Mouse (Mus musculus) kidney, adult 11 months (tissue): ENCODE results near the gene March6.

Source experiments
- DNase-seq: peaks from one replicate; pipeline ENCODE4 v3.0.0; 2022

The March6 gene

DNA sequence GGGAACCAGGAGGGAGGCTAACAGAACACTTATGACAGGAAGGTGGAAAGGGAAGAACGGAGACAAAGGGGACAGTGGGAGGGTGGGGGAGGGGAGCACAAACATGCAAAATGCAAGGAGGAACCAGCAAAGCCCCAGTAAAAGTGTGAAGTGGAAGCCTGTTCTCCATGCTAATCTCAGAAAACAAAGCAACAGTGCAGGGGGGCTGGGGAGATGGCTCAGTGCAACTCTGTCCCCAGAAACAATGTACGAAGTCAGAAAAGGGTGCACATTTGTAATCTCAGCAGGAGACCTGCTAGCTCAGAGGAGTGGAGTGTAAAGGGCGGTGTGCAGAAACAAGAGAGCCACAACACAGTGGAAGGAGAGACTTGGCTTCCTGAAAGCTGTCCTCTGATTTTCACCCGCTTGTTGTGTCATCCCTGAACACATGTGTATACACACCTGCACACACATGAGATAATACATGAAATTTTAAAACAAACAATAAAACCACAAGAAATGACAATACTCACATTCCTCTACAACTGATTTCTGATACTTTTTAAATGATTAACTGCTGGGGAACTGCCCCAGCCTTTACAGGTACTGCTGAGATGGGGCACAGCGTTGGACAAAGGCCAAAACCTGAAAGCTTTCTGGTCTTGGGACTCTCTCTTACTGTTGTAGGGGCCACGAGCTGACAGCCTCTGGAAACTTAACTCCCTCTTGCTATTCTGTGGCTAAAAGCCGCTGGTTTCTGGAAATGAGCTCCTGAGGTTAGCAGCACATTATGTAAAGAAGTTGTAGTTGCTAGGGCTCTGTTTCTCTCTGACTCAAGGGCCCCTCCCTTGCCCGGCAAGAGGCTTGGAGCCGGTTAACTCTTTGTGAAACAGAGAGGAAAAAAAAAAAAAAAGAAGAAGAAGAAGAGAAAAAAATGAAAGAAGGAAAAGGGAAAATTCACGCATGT is 11.4 kb upstream of the March6 start:
- peak; percentile 60 for DNase-seq

DNA sequence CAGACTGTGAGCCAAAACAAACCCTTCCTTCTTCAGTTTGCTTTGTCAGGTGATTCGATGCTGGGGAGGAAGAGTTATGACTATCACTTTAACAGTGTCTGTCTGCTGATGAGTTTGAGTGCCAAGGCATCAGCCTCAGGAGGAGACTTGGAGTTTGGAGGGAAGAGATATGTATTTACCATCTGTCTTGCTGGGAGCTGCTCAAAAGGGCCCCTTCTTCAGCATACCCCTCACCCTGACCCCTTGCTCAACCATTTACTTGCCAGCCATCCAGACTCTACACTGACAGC is 9.6 kb upstream of the March6 start:
- no peak for DNase-seq

DNA sequence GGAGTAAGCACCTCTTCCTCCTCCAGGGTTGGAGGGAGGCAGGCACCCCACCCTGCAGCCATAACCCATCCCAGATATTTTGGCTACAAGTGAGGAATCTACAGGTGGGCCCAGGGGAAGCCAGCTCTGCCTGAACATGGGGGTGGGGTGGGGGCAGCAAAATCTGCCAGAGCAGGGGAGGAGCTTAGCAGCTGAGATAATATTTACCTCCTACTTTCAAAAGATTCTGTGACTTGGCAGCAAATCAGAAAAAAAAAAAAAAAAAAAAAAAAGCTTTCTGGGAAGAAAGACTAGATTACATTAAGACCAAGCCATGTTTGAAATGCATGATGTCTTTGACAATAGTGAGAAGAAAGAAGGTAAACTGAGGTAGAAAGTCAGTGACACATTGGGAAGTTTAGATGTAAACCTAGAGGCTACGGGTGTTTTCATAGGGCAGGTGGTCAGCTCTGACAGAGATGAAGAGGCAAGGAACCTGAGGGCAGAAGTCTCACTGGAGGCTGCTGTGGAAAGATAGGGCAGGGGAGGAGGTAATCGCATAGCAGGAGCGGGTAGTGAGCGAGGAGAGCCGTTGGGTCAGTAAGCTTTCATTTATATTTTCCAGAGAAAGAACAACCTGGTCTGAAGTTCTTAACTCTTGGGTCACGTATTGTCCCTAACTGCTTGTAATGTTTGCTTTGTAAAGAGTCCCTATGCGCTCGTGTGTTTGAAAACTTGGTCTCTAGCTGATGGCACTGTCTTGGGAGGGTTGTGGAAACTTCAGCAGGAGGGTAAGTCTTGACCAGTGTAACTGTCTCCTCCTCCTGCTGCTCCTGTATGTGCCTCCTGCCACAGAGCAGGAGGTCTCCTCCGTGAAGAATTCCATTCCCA is 9.0 kb upstream of the March6 start:
- DNase-seq = no peak

- DNase-seq = no peak
Measured at GRCm38 (mm10) chr15:31538346-31538745, 7.5 kb upstream of the March6 start.

DNA sequence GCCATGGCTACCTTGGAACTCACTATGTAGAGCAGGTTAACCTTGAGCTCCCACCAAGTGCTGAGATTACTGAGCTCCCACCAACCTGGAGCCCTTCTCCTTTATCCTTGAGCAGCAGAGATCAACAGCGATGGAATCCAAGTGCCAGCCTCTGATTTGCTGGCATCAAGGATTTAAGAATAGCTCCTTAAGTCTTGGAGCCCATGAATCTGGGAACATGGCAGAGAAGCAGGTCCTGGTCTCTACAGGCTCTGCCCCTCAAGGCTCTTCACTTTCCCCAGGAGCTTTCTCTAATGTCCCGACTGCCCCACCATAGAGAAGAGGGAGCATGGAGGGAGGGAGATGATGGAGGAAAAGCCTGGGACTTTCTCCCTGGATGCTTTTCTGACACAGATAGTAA is 6.9 kb upstream of the March6 start:
- DNase-seq = no peak

GRCm38 (mm10) chr15:31536051-31536737 is 5.3 kb upstream of the March6 start:
- no peak for DNase-seq

- no peak for DNase-seq
Measured at GRCm38 (mm10) chr15:31535259-31535855, 4.5 kb upstream of the March6 start.

GRCm38 (mm10) chr15:31534421-31535258 is 3.8 kb upstream of the March6 start:
- DNase-seq = no peak

GRCm38 (mm10) chr15:31533529-31533928 is 2.7 kb upstream of the March6 start:
- DNase-seq = no peak

GRCm38 (mm10) chr15:31532331-31533021 is 1.6 kb upstream of the March6 start:
- no peak for DNase-seq

DNA sequence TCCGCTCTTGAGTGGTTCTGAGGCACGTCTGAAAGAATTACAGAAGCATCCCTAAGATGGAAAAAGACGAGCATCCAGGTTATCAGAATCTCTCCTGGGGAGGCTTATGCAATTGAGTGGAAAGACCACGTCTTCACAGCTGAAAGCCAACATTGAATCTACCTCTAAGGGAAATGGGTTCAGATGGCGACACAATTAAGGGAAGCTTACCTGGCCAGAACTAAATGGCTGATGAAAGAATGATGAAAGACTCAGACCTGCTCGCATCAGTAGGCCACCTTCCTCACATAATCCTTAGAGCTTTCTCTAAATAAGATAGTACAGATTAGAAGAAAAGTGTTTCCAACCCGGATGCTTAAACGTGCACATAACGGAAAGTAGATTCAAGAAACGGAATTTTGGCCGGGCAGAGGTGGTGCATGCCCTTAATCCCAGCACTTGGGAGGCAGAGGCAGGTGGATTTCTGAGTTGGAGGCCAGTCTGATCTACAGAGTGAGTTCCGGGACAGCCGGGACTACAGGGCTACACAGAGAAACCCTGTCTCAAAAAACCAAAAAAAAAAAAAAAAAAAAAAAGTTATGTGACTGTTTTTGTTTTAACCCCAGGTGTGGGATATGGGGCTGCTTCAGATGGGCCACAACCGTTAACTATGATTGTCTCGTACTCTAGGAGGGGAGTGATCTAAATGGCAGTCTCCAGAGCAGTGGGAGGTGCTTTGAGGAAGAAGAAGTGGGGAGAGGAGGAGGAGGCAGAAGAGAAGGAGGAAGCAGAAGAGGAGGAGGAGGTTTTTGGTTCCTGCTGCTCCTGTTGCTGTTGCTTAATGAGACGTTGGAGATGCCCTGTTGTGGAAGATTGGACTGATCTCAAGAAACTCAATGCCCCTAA is 835 bp upstream of the March6 start:
- DNase-seq = no peak

- DNase-seq = peak; percentile 51
Measured at GRCm38 (mm10) chr15:31529811-31530658, 818 bp downstream of the March6 start.

GRCm38 (mm10) chr15:31529103-31529502 is 1.8 kb downstream of the March6 start:
- DNase-seq = no peak

DNA sequence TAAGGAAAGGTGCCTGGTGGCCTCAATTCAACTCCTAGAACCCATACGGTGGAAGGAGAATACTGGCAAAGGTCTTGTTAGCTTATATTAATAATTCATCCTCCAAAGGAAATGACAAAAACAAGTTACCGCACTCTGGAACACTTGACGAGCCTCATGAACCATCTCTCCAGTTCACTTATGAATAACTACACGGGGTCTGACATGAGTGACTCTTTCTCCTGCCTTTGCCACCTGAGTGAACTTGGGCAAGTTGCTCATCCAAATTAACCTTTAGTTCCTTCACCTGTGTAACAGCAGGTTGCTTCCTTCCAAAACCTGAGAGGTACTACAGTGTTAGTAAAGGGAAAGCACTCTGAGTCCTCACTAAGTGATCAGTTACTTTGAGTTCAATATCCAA is 2.4 kb downstream of the March6 start:
- DNase-seq = no peak

DNA sequence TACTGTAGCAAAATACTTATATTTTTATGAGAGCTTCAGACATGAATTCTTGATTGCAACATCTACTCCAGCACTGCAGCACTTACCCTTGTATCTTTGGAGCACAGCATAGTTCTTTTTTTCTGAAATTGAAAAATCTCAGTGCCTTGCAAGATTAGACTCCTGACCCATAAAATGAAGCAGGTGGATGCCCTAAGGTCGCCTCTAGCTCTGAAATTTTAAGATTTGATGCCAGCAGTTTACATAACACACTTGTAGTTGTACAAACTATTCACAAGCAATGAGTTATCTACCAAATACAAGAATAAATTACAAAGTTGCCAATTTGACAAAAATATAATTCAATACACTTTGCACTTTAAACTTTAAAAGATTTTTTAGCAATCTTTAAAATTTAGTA is 4.4 kb downstream of the March6 start:
- peak; percentile 26 for DNase-seq

- DNase-seq = no peak
Measured at GRCm38 (mm10) chr15:31519000-31519399, 11.9 kb downstream of the March6 start.

GRCm38 (mm10) chr15:31518371-31518770 is 12.5 kb downstream of the March6 start:
- DNase-seq = no peak

GRCm38 (mm10) chr15:31517186-31517585 is 13.7 kb downstream of the March6 start:
- no peak for DNase-seq

GRCm38 (mm10) chr15:31511795-31512194 is 19.1 kb downstream of the March6 start:
- no peak for DNase-seq
